Comparison of ENCODE assay signal across 28 mouse cellular contexts in genomic region chr11:33036367-33036766, GRCm38 (mm10).
"Had no signal": no experiment of that assay in that cellular context is flagged by ENCODE, and none has a peak within 500 bp of the region (broad histone marks: within the 10 kb centered on the region; RNA-seq: fewer than 3 reads in every experiment).

No protein-coding gene starts in this region.

- H3K9me3 ChIP-seq: embryonic facial prominence, embryonic 10.5 days; embryonic facial prominence, embryonic 12.5 days; embryonic facial prominence, embryonic 13.5 days; embryonic facial prominence, embryonic 15.5 days; forebrain, embryonic 10.5 days; forebrain, embryonic 12.5 days; forebrain, embryonic 13.5 days; forebrain, embryonic 15.5 days had no signal

- H3K27me3 ChIP-seq: embryonic facial prominence, embryonic 12.5 days; embryonic facial prominence, embryonic 13.5 days; embryonic facial prominence, embryonic 15.5 days; forebrain, embryonic 12.5 days; forebrain, embryonic 13.5 days; forebrain, embryonic 15.5 days had no signal

- H3K27ac ChIP-seq: embryonic facial prominence, embryonic 10.5 days; embryonic facial prominence, embryonic 12.5 days; embryonic facial prominence, embryonic 13.5 days; embryonic facial prominence, embryonic 15.5 days; forebrain, embryonic 10.5 days; forebrain, embryonic 12.5 days; forebrain, embryonic 13.5 days; forebrain, embryonic 15.5 days; gastrocnemius, adult 2 months had no signal

- H3K9ac ChIP-seq: embryonic facial prominence, embryonic 12.5 days; embryonic facial prominence, embryonic 13.5 days; embryonic facial prominence, embryonic 15.5 days; forebrain, embryonic 12.5 days; forebrain, embryonic 13.5 days; forebrain, embryonic 15.5 days; forebrain, postnatal 0 days had no signal

- H3K4me2 ChIP-seq: embryonic facial prominence, embryonic 12.5 days; embryonic facial prominence, embryonic 13.5 days; embryonic facial prominence, embryonic 15.5 days; forebrain, embryonic 12.5 days; forebrain, embryonic 13.5 days; forebrain, embryonic 15.5 days had no signal

- H3K36me3 ChIP-seq: embryonic facial prominence, embryonic 10.5 days; embryonic facial prominence, embryonic 12.5 days; embryonic facial prominence, embryonic 13.5 days; embryonic facial prominence, embryonic 15.5 days; forebrain, embryonic 10.5 days; forebrain, embryonic 12.5 days; forebrain, embryonic 15.5 days had no signal

- H3K4me1 ChIP-seq: embryonic facial prominence, embryonic 10.5 days; embryonic facial prominence, embryonic 12.5 days; embryonic facial prominence, embryonic 13.5 days; embryonic facial prominence, embryonic 15.5 days; forebrain, embryonic 12.5 days; forebrain, embryonic 13.5 days; forebrain, embryonic 15.5 days had no signal

- DNase-seq: cerebellum, adult 18-20 months; cerebellum, adult 2 months; cerebellum, adult 8-10 months; cerebellum, adult 9-10 months; cerebellum, adult 9-11 months; cerebellum, postnatal 10 days; cerebellum, postnatal 14 days; cerebellum, postnatal 25 days; cerebellum, postnatal 36 days; embryo, embryonic 11 days; forebrain, postnatal 0 days; gastrocnemius, adult 2 months; gastrocnemius, postnatal 10 days; gastrocnemius, postnatal 14 days; gastrocnemius, postnatal 25 days; gastrocnemius, postnatal 36 days; heart, adult 11 months had no signal

- H3K4me3 ChIP-seq: embryonic facial prominence, embryonic 10.5 days; embryonic facial prominence, embryonic 12.5 days; embryonic facial prominence, embryonic 13.5 days; embryonic facial prominence, embryonic 15.5 days; erythroblast, embryonic 14.5 days; forebrain, embryonic 10.5 days; forebrain, embryonic 12.5 days; forebrain, embryonic 13.5 days; forebrain, embryonic 15.5 days; gastrocnemius, adult 2 months had no signal

- ATAC-seq: forebrain, embryonic 13.5 days; forebrain, embryonic 14.5 days; forebrain, embryonic 15.5 days; forebrain, embryonic 16.5 days; forebrain, postnatal 0 days had no signal
